Mouse (Mus musculus) retina, postnatal 1 day (tissue): ENCODE results near the gene Rit1.
"Not testable (repeated sequence)": the region's sequence is repeated elsewhere in the genome, so short reads cannot be mapped to it uniquely, and the experiment has no call there.

Source experiments
- DNase-seq: peaks from one replicate; pipeline ENCODE4 v3.0.0-alpha.2; 2012

Gene Rit1

DNA sequence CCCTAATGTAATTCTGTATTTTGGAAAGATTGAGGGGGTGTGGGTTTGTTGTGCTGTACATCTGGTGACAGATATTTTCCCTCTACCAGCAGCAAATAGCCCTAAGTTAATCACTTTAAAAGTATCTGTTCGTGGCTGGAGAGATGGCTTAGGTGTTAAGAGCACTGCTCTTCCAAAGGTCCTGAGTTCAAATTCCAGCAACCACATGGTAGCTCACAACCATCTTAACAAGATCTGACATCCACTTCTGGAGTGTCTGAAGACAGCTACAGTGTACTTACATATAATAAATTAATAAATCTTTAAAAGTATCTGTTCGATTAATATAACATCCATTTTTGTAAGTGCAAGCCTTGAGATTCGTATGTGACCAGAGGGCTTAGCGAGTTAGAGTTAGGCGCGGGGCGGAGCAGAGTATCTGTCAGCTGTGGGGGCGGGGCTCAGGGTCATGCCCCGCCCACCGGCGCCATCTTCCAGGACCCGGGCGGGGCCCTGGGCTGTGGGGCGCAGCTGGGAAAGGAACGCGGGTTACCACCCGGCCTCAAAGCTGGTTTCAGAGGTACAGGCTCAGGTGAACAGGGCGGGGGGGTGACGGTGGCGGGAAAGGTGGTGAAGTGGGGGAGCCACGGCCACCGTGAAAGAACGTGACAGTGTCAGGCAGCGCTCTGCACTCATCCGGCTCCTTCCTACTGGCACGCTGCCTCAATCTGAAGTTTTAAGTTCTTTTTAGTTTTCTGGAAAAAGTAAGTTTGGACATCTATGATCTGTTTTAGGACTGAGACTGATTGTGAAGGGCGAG lies at the start of gene Rit1:
Gene Rit1, plus strand, starts transcription at position 440 of the 799 bp plus-strand sequence.
- DNase-seq, result peak; percentile 89

DNA sequence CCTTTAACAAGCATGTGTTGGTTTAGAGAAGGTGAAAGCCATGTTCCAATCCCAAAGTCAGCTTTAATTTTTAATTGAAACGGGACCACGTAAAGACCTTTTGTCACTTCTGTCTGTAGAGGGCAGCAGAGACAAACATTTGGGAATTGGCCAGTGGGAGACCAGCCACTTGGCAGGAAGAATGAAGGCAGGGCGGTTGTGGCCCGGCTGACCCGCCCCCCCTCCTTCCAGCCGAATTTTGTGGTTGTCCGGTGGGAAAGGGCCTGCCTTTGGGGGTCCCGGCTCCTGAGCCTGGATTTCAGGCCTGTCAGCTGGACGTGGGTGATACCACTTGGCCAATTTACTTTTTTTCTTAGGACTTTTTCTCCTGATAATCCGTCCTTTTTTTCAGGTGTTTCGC lies 39.2 kb upstream of the Rit1 start:
- DNase-seq, result peak; percentile 93

DNA sequence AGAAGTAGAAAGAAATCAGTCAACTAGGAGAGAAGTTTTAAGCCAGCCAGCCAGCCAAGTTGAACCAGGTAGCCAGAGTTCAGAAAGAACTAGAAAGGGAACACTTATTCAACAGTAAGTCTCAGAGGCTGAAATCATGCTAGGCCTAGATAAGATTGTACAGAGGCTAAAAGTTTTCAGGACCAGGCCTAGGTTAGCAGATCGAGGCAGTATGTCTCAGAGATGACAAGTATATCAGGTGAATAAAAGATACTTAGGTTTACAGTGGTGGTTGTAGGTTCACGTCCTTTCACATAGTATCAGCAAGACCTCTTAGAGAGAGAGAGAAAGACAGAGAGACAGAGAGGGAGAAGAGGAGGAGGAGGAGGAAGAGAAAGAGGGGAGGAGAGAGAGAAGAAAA lies 32.8 kb upstream of the Rit1 start:
- no peak for DNase-seq

GRCm38 (mm10) chr3:88684236-88684979 lies 32.2 kb upstream of the Rit1 start:
- peak; percentile 6 for DNase-seq

- DNase-seq, result peak; percentile 99
Measured at GRCm38 (mm10) chr3:88684980-88685941, 31.4 kb upstream of the Rit1 start, which contains the start of gene Khdc4. TSS of gene Khdc4 (plus strand) at chr3:88685803.

DNA sequence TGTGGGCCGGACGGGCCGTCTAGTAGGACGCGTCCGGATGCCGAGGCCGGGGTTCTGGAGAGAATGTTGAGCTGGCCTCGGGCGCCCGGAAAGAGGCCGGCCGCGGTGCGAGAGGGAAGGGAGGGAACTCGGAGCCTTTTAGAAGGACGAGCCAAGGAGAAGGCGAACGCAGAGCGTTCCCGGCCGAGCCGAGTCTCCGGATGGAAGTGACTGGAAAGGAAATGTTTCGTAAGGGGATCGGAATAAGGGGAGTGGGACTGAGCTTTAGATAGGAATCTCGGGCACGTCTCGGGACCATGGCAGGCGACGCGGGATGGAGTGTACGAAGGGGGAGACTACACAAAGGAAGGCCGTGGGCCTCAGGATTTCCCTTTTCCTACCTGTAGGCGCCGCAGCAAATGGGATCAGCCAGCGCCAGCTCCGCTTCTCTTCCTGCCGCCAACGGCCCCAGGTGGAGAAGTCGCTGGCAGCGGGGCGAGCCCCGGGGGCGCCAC lies 30.6 kb upstream of the Rit1 start:
- DNase-seq, result peak; percentile 69

DNA sequence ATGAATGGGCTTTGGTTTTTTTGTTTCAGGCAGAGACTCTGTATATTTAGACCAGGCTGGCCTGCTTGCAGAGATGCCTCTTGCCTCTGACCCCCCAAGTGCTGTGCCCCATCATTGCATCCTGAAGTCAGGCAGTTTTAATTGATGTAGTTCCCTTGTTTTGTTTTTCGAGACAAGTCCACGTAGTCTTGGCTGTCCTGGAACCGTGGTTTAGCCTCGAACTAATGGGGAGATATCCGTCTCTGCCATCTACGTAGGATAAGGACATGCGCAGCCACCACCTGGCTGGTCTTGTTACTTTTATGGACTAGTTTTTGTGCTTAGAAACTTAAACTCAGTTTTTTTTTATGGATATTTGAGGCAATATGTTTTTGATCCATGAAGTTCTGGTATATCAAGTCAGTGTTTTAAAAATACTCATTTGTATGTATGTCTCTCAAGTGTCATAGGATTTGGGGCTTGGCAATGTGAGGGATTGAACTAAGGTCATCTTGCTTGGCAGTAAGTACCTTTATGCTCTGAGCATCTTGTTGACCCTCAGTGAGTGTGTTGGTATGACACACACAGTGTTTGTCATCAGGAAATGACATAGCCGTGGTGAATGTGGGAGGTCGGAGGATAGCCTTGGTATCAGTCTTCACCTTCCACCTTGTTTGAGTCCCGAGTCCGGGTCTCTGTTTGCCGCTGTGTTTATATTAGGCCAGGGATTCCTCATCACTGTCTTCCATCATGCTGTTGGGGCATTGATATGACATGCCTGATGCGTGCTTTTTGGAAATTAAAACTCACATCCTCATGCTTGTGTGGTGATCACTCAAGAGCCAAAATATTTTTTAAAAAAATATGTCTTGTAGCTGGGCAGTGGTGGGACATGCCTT lies 29.7 kb upstream of the Rit1 start:
- DNase-seq, result no peak

DNA sequence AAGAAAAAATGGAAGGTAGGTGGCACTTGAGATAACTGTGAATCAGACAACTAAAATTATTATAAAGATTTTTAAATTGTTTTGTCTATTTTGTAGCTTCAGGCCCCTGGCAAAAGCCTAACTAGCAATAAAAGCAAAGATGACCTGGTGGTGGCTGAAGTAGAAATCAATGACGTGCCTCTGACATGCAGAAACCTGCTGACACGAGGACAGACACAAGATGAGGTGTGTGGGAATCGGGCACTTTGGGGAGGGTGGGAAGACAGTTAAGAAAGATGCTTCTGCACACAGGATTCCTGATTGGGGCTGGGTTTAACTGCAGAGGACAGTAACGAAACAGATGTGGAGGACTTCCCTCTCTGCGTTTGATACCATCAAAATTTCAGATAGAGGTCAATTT lies 27.6 kb upstream of the Rit1 start:
- no peak for DNase-seq

- no peak for DNase-seq
Measured at GRCm38 (mm10) chr3:88695545-88695944, 21.1 kb upstream of the Rit1 start.

DNA sequence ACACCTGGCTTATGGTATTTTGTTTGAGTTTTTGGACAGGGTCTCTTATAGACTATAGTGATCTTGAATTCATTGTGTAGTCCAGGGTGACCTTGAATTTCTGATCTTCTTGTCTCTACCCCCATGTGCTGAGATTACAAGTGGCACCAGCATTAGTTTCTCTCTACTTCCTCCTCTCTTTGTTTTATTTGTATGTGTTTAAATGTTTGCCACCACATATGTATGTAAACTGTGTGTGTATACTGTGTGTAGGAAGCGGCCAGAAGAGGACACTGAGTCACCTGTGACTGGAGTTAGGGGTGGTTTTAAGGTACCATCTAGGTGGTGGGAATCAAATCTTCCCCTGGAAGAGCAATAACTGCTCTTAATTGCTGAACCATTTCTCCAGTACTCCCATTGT lies 18.6 kb upstream of the Rit1 start:
- no peak for DNase-seq

DNA sequence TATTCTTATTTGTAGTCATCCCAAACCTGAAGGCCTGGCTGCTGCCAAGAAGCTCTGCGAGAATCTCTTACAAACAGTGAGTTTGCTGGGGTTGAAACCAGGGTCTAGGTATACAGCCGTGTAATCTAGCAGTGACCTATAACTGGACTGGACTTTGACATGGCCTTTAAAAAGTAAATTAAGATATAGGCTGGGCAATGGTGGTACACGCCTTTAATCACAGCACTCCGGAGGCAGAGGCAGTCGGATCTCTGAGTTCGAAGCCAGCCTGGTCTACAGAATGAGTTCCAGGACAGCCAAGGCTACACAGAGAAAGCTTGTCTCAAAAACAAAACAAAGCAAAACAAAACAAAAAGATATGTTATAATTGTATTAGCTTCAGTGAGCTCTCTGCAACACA lies 17.8 kb upstream of the Rit1 start:
- no peak for DNase-seq

GRCm38 (mm10) chr3:88700247-88700646 lies 16.4 kb upstream of the Rit1 start:
- DNase-seq, result no peak

GRCm38 (mm10) chr3:88701222-88701621 lies 15.4 kb upstream of the Rit1 start:
- no peak for DNase-seq

DNA sequence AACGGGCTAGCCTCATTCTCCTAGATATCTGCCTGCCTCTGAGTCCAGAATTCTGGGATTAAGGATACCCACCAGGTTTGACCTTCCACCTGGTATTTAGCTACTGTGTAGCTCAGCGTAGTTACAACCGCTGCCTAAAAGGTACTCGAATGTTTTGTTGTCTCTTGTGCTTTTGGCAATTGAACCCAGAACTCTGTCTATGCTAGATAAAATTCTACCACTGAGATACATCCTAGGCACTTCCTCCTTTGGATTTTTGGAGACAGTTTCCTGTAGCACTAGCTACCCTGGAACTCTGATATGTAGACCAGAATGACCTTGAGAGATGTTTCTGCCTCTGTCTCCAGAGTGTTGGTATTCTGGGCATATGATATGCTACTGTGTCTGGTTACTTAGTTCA lies 2.9 kb upstream of the Rit1 start:
- DNase-seq, result no peak

GRCm38 (mm10) chr3:88714725-88715124 lies 1.9 kb upstream of the Rit1 start:
- DNase-seq, result no peak

GRCm38 (mm10) chr3:88715716-88716115 lies 922 bp upstream of the Rit1 start:
- not testable (repeated sequence) for DNase-seq

- peak; percentile 57 for DNase-seq
Measured at GRCm38 (mm10) chr3:88717198-88717798, 660 bp downstream of the Rit1 start.

DNA sequence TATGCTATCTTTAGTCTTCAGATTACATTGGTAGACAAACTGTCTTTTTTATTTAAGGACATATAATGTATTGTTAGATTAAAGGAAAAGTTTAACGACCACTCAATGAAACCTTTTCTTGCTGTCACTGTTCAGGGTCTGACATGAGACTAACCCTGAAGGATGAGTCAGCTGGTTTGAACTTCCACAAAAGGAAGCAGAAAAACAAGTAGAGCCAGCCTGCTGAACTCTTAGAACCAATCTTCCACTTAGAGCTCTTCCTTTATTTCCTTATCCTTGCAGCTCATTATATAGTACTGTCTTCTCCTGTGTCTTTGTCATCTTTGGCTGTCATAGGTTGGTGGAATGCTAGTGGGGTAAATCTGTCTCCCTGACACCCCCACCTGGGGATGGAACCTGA lies 1.2 kb downstream of the Rit1 start:
- DNase-seq, result no peak

- DNase-seq, result peak; percentile 41
Measured at GRCm38 (mm10) chr3:88719098-88719497, 2.5 kb downstream of the Rit1 start.

- no peak for DNase-seq
Measured at GRCm38 (mm10) chr3:88736556-88736955, 19.9 kb downstream of the Rit1 start.

DNA sequence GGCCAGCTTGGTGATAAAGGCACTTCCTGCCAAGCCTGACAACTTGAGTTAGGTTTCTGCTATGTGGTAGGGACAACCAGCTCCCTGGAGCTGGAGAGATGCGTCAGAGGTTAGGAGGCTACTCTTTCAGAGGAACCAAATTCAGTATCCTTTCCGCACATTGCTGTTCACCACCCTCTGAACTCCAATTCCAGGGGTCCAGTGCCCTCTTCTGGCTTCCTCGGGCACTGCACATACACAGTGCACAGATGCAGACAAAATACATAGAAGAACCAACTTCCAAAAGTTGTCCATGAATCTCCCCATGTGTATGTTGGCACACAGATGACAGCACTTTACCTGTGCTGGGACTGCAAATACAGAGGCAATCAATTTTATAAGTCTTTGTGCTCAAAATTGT lies 22.0 kb downstream of the Rit1 start:
- DNase-seq, result peak; percentile 61
